ENCODE assay signal across 8 mouse cellular contexts in the genomic region with DNA sequence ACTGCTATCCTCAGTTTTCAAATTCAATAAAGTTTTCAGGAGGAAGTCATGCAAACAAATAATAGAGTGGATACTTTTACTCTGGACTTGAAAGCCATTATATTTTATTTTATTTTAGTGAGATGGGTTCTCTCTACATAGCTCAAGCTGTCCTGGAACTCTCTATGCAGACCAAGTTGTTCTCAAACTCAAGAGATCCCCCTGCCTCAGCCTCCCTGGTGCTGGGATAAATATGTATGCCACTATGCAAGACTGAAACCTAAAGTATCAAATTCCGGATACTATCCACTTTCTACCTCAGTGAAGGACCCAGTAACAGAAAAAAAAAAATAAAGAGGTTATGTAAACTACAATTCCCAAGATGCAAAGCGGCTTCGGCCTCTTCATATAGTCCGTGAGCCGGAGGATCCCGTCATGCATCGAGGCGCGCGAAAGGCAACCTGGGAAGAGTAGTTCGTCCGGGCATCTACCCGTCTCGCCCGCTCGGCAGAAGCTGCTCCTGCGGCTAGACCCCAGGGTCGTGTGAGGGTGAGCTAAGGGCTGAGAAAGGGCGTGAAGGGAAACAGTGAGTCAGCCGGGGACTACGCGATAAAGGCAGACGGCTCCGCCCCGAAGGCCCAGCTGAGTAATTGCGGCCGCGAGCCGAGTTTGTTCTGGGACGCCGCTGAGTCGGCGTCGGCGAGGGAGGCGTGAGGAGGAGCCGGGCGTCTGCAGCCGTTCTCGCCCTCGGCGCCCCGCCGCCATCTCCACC. TPM values are rescaled to one million over a fixed set of nuclear protein-coding genes. Genes with fewer than 3 reads are reported as not detected.
DNase-seq lines count a peak whose midpoint lies in the region; ATAC-seq lines count a peak whose summit lies in the region.

A gene (plus strand): TSS at position 533 of the 751 bp plus-strand sequence.

- DNase-seq in adipocyte (ENCODE audit: low spot score) = peak; percentile 62
- DNase-seq in embryo, embryonic 10 days (ENCODE audit: low spot score) = peak; percentile 98
- DNase-seq in gastrocnemius, postnatal 10 days = peak; percentile 82
- DNase-seq in induced T-regulatory cell, adult 2 months (ENCODE audit: low read depth) = peak; percentile 97
- DNase-seq in left cerebral cortex, adult 9 months (ENCODE audit: low spot score in 2 of 2) = peak; percentile 83 to 94
- peak; percentile 93 for DNase-seq in right cerebral cortex, postnatal 25 days
- DNase-seq in urinary bladder, postnatal 4 days (ENCODE audit: low spot score in 2 of 2) = peak; percentile 92 to 94

- peak; percentile 100 for ATAC-seq in megakaryocyte-erythroid progenitor cell, adult 5-6 weeks (replicated peaks; ENCODE audit: low FRiP score, low TSS enrichment, poor library complexity, severe bottlenecking)

RNA-seq across cellular contexts. Expression of the gene that starts here (rescaled TPM):
- total RNA-seq in gastrocnemius, postnatal 10 days (2021) = 1 to 10 TPM; 8.6 to 9.2 TPM
- 3.7 and 5.7 TPM in 2 replicates for total RNA-seq in megakaryocyte-erythroid progenitor cell, adult 5-6 weeks (2014; fragmentation: Nextera tagmentation)
- total RNA-seq in megakaryocyte-erythroid progenitor cell, adult 5-6 weeks (2017) = 9.7 and 10.5 TPM in 2 replicates

Comparison
In these comparisons a context has a peak if more than half of its experiments do, and no peak if none do; other contexts are left out.
1. Peak in every context shown above with its lines: DNase-seq and ATAC-seq.